Mouse (Mus musculus) adipocyte (in vitro differentiated cells): ENCODE data around the gene Cdc25b.
"Not testable (repeated sequence)": the region's sequence is repeated elsewhere in the genome, so short reads cannot be mapped to it uniquely, and the experiment has no call there.

ENCODE experiments used
- DNase-seq: peaks from one replicate; pipeline ENCODE4 v3.0.0-alpha.2; 2016; ENCODE audit warnings: low spot score

The Cdc25b gene

GRCm38 (mm10) chr2:131225178-131225577 is 38.4 kb downstream of the Cdc25b start:
- no peak for DNase-seq

- DNase-seq = not testable (repeated sequence)
Measured at GRCm38 (mm10) chr2:131226669-131227068, 39.9 kb downstream of the Cdc25b start.

- no peak for DNase-seq
Measured at GRCm38 (mm10) chr2:131227243-131227642, 40.5 kb downstream of the Cdc25b start.

- no peak for DNase-seq
Measured at GRCm38 (mm10) chr2:131232558-131232957, 45.8 kb downstream of the Cdc25b start.

DNA sequence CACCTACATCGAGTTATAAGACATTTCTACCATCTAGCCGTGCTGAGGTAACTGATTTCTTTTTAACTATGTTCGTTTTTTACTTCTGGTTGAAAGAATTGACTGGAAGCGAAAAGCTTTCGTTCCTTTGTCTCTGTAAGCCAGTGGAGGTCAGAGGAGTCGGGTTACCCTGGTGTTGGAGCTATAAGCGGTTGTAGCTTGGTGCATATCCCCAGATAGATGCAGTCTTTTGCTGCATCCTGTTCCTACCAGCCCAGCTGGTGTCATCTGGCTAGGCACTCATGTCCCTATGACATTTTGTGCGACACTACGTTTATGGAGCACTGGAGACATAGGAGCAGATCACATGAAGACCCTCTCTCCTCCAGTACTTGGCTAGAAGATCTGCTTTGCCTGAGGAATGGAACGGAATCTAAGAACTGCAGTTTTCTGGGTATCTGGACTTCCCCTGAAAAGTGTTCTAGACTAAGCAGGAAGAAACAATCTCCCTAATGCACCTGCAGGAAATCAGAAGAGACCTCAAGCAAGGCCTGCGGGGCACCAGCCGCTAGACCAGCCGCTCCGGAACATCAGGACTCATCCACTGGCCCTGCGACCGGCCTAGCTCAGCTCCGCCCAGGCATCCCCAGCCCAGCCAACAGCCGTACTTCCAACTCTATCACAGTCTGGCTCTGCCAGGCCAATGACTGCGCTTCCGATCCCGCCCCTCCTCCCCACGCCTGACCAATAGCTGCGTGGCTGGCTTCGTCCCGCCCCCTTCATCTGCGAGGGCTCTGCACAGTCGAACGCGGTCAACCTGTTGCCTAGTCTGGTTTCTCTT is 46.8 kb downstream of the Cdc25b start, which contains the start of gene Mavs:
Mavs (plus strand) TSS at position 757 of the 820 bp plus-strand sequence.
- DNase-seq = peak; percentile 98

- peak; percentile 47 for DNase-seq
Measured at GRCm38 (mm10) chr2:131234127-131234650, 47.4 kb downstream of the Cdc25b start.

DNA sequence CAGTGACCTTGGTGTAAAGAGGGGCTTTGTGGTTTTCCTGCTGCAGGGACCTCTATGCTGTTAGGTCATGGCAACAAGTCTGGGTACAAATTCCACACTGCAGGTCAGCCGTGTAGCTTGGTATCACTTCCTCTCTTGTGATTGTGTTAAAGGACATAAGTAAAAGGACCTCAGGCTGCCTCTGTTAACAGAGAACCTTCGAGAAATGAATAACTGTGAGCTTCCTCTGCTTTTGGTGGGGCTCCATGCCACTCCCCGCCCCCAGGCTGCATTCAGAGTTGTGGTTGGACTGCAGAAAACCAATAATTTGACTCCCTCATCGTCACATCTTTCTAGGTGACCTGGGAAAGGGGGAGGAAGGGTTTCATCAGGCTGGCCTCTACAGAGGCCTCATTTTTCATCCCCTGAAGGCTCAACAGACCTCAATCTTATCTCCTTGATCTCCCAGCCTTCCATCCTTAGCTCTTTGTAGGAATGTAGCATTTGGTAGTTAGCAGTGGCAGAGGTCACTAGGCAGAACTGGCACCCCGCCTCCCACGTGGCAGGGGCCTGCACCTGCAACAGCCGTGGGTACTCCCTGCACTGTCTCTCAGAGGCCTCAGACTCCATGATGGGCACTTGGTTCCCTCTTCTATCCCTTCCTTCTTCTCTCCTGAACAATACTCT is 48.4 kb downstream of the Cdc25b start:
- DNase-seq = peak; percentile 35

- DNase-seq = no peak
Measured at GRCm38 (mm10) chr2:131242180-131242579, 55.4 kb downstream of the Cdc25b start.

DNA sequence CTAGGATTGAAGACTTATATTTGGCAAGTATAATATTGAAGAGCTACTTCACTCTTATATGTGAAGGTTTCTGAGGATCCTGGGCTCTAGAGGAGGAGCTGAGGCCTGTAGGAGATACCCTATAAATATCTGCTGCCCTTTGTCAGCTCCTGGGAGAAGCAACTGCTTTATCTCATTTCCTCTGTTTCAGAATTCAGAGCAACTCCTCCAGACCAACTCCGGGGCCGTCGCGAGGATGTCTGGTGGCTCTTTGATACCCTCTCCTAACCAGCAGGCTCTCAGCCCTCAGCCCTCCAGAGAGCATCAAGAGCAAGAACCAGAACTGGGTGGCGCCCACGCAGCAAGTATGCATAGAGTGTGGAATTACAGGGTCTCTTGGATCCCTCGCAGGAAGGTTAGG is 56.2 kb downstream of the Cdc25b start:
- DNase-seq = no peak
